Mouse (Mus musculus) embryonic fibroblast, embryonic 13.5 days (primary cell): ENCODE data around the gene Enox1.

Experiments
- CTCF ChIP-seq: IDR thresholded peaks from 2 replicates; pipeline ENCODE4 v1.5.1; 2011; ENCODE audit warnings: mild to moderate bottlenecking, control low read depth, low read length, moderate library complexity, borderline replicate concordance; ENCODE audit not compliant: insufficient read depth
- POLR2A ChIP-seq: IDR thresholded peaks from 2 replicates; pipeline ENCODE4 v1.6.1; 2011; ENCODE audit warnings: low read depth, mild to moderate bottlenecking, control low read depth, low read length, moderate library complexity

DNA sequence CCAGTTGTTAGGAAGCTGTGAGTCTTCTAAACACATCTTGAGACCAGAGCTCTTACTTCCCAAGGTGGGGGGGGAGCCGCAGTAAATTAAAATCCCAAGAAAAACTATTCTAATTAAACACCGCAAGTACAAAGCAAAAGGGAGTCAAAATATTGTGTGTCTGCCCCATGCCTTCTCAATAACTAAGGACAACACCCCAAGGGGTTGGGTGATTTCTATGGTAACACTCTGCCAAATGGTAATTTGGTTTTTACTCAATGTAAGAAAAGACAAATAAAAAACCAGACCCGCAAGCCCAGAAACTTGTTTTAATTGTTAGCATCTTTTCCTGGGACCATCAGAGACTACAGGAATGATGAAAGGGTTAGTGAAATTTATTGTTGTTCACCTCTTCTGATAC lies 220.9 kb downstream of the Enox1 start:
- no peak for TF ChIP-seq POLR2A
- no peak for TF ChIP-seq CTCF
